8 mouse cellular contexts compared by ENCODE assay signal in the genomic region with DNA sequence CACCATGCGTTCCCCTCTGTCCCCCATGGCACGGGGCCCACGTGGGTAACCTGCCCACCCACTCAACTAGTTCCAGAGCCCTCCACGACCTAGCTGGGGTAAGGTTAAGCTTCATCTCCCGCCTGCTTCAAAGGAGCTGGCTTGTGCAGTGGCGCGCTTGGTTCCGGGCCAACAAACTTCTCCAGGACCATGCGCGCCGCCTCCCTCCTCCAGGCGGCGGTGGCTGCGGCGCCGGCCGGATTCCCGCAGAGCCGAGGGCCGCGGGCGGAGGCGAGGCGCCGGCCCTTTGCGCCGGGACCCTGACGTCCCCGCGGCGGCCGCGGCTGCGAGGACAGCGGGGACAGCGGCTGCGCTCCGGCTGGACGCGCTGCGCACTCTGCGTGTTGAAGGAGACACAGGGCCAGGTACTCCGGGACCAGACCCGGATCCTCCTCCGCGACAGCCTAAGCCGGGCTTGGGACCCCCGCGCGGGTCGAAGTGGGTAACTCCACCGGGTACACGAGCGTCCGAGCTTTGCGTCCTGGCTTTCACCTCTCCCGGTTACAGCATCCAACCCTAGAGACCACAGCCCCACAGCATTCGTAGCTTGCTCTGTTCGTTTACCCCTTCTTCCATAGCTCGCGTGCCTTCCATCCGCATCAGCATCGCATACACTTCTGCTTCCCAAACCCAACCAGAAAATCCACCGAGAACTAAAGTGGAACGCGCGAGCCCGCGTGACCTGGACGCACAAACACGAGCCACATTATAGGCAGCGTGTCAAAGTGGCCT. TPM values are rescaled to one million over a fixed set of nuclear protein-coding genes. Genes with fewer than 3 reads are reported as not detected.
DNase-seq lines count a peak whose midpoint lies in the region; ATAC-seq and TF ChIP-seq lines count a peak whose summit lies in the region.

No protein-coding gene starts in this region.

- H3K4me3 ChIP-seq in megakaryocyte, embryonic 14.5 days (replicated peaks), result peak overlapping the region; percentile 74
- H3K4me3 ChIP-seq in liver, embryonic 14.5 days (ENCODE audit: insufficient read depth in 1 of 2, low read depth in 2 of 2, low read length in 2 of 2), result peak overlapping the region; percentile 6 to 28; a peak in 3 of 4 replicates

- H3K27ac ChIP-seq in liver, embryonic 14.5 days, result no peak overlapping the region

- TF ChIP-seq CTCF in liver, embryonic 14.5 days (IDR thresholded peaks at IDR 0.05; ENCODE audit: low read depth), result no peak

- H3K9ac ChIP-seq in liver, embryonic 14.5 days (replicated peaks), result no peak overlapping the region

- no peak for TF ChIP-seq EP300 in liver, embryonic 14.5 days (IDR thresholded peaks at IDR 0.05; ENCODE audit: low read depth)

- H3K27me3 ChIP-seq in megakaryocyte, embryonic 14.5 days (replicated peaks), result peaks cover 23% of the 10 kb centered on the region
- H3K27me3 ChIP-seq in liver, embryonic 14.5 days (ENCODE audit: control insufficient read depth, insufficient read depth, low read length), result peaks cover 20% of the 10 kb centered on the region

- no peaks in the 10 kb centered on the region for H3K36me3 ChIP-seq in megakaryocyte, embryonic 14.5 days (replicated peaks; ENCODE audit: low read length)
- H3K36me3 ChIP-seq in liver, embryonic 14.5 days (replicated peaks; ENCODE audit: control insufficient read depth, insufficient read depth, low read depth), result no peaks in the 10 kb centered on the region

- peaks cover 19% of the 10 kb centered on the region for H3K9me3 ChIP-seq in megakaryocyte, embryonic 14.5 days
- H3K9me3 ChIP-seq in liver, embryonic 14.5 days (ENCODE audit: control insufficient read depth, low read length), result no peaks in the 10 kb centered on the region

- WGBS in liver, embryonic 14.5 days (ENCODE audit: insufficient replicate concordance), result 2% methylated on average over 72 of the region's 72 CpGs

- H3K4me2 ChIP-seq in liver, embryonic 14.5 days (ENCODE audit: low read depth), result peak overlapping the region; percentile 34

- DNase-seq in embryo, embryonic 10 days (ENCODE audit: low spot score), result peak; percentile 52
- peak; percentile 15 for DNase-seq in gastrocnemius, postnatal 25 days
- DNase-seq in kidney, postnatal 10 days, result peak; percentile 63
- no peak for DNase-seq in liver, embryonic 14.5 days (ENCODE audit: low read depth in 3 of 3, low spot score in 3 of 3)
- DNase-seq in right cerebral cortex, adult 18-20 months, result peak; percentile 63
- no peak for DNase-seq in MN1 (ENCODE audit: low spot score)

- H3K4me1 ChIP-seq in megakaryocyte, embryonic 14.5 days, result peaks cover 8% of the 10 kb centered on the region
- H3K4me1 ChIP-seq in liver, embryonic 14.5 days (replicated peaks; ENCODE audit: control insufficient read depth in 2 of 2, insufficient read depth in 2 of 2, low read length in 1 of 2), result no peaks in the 10 kb centered on the region

- no peak for ATAC-seq in megakaryocyte, adult 5-6 weeks (ENCODE audit: poor library complexity, severe bottlenecking)
- ATAC-seq in liver, embryonic 14.5 days (ENCODE audit: insufficient read depth), result no peak

RNA-seq across cellular contexts. Expression of a gene that starts 0.7 kb away (rescaled TPM):
- not detected in 2 replicates for polyA plus RNA-seq in megakaryocyte, embryonic 14.5 days (2012; ENCODE audit: insufficient read depth, low replicate concordance)
- total RNA-seq in megakaryocyte, adult 5-6 weeks (2015), result 0.07 and 0.13 TPM in 2 replicates
- total RNA-seq in megakaryocyte, adult 5-6 weeks (2017), result 0.16 TPM in 1 of 2 replicates, not detected in the other
- 1 to 10 TPM in 1 of 2 experiments, under 1 TPM in 1; 0.94 to 1.8 TPM for total RNA-seq in gastrocnemius, postnatal 25 days (2021)
- not detected in 2 replicates for polyA plus RNA-seq in liver, embryonic 14.5 days (2012; rRNA removed)
- polyA plus RNA-seq in liver, embryonic 14.5 days (2014; fragmentation: Nextera tagmentation; extraction: Ambion mirVana), result not detected in 2 replicates

Comparison
In these comparisons a context has a peak if more than half of its experiments do, and no peak if none do; other contexts are left out.
1. DNase-seq: peak in embryo, embryonic 10 days (single experiment), gastrocnemius, postnatal 25 days (single experiment), kidney, postnatal 10 days (single experiment) and right cerebral cortex, adult 18-20 months (single experiment); none in liver, embryonic 14.5 days (0 of 3) and MN1 (single experiment).